Mouse (Mus musculus) spleen, adult 18-20 months (tissue): ENCODE data around the gene Glis3.

ENCODE experiments used
- DNase-seq, 2 experiments: peaks; one replicate each; pipeline ENCODE4 v3.0.0; 2022; ENCODE audit warnings: mixed read lengths in 2 of 2

Gene Glis3

DNA sequence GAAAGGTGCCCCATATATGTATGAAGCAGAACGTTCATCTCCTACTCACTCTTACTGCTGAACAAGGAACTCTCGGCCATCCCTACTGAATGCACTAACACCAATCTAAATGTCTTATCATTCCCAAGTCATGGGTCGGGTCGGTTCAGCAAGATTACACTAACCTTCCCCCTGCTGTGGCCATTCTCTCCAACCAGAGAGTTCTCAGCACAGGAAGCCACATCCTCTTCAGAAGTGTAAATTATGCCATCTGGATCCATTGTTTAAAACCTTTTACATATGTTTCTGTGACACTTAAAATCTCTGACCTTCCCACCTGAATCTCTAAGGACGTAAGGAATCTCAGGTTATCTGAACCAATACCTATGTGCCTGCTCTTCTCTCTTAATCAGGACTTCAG is 29.0 kb downstream of the Glis3 start:
- DNase-seq = no peak

DNA sequence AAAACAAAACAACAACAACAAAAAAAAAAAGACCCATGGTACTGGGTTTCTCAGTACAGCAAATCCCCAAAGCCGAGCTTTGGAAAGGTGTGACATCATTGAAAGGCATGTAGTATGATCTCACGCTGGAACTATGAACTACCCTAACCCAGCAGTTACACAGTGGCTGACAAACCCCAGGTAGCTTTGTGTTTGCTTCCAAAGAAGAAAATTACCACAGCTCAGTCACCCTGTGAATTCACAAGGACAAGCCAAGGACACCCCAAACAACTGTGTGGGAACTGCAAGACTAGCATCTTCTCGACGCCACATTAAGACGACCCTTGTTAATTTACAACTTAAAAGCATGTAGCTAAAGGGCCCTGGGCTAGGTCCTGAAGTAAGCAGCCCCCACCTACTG is 30.4 kb downstream of the Glis3 start:
- DNase-seq = no peak

DNA sequence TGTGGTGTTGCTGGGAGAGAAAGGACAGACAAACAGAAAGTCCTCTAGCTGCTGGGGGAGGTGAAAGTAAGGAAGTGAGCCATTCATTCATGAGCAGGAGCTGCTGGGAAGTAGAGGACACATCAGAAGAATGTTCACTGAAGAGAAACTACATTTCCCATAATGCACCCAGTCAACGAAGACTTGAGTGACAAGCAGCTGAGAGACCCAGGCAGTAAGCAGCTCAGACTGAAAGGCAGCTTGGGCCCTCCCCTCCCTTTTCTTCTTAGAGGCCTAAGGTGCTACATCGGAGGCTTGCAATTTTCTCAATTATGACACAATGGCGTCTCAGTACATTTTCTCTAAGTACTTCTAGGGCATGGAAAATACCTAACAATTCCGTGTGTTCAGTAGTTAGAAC is 31.0 kb downstream of the Glis3 start:
- no peak for DNase-seq

DNA sequence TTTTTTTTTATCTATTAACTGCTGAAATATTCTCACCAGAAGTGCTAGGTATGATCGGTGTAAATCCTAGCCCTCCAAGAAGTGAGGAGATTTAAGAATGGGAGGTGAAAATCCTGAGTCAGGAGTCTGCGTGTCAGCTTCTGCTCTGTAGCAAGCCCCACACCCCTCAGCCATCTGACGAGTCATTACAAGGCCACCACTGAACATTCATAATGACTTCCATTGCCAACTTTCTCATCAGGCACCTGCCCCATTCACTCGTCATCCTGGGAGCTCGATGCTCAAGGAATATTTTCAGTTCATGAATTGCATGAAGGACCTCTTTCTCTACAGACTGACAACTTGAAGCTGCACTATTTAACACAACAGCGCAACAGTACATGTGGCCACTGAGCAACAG is 32.5 kb downstream of the Glis3 start:
- no peak for DNase-seq

DNA sequence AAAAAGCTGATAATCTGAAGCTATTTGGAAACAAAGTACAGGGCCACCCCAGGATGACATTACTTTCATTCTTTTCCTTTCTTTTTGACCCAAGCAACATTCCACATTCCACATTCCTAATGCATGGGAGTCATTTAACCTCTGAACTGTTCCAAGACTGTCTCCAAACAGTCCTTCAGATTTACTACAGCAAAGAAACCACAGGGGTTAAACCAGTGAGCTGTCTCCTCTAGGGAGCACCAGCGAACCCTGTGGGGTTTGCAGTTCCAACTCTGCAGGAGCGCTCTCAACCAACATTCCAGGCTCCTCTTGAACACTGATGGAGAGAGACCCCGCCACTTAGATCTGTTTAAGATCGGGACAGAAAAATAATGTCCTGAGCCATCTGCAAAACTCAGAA is 33.6 kb downstream of the Glis3 start:
- no peak for DNase-seq

DNA sequence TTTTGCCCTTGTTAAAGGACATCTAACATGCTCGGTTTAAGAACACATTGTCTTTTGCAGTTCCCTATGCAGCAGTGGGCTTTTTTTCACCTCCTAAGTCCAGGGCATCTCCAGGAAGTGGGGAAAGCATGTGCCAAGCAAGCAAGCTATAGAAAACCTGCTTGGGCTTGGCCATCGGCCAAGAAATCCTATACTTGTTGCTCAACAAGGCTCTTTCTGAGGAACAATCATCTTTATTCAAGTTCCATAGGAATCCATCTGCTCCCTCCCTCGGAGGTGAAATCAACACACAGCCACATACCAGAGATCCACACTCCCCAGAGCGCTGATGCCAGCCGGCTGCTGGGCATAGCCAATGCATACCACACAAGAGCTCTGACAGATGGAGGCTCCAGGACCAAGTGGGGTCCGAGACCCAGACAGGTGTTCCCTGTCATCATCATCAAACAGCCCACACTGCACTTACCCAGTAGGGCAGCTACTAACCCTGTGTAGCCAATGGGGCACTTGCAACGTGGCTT is 39.0 kb downstream of the Glis3 start:
- DNase-seq = no peak

DNA sequence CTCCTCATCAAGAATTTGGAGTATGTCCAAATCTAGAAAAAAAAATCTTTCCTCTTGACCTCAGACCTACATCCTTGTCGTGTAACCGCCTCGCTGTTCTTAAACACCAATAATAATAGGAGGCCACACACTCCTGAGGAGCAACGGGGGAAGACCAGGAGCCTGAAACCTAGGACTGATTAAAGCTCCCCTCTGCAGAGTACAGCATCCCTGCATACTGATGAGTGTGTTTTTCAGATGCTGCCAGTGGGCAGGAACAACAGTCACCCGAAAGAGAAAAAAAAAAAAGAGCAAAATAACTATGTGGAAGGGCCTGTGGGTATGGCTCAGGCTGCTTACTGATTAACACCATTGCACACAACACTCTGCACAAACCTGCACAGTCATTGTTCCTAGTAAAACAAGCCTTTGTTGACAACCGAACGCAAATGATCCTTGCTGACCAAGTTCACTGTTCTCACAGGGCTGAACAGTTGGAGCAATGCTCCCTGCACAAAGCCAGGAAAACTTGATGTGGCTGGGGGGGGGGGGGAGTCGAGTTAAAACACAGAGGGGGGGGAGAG is 43.8 kb downstream of the Glis3 start:
- DNase-seq = no peak

DNA sequence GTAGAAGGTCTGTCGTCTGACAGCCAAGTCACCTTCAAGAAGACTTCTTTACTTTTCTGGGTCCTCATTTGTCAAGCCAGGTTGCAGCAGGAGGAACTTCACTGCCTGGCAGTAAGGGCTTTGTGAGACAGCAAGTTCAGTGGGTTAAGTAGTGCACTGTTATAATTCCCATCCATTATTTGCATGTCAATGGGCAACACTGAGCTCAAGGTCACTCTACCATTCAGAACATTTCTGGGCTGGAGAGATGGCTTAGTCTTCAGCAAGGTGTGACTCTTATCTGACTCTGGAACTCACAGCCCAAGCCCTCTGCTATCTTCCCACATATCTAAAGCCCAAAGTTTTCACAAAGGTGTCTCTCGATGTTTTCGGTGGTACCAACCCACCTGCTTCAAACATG is 44.9 kb downstream of the Glis3 start:
- no peak for DNase-seq

DNA sequence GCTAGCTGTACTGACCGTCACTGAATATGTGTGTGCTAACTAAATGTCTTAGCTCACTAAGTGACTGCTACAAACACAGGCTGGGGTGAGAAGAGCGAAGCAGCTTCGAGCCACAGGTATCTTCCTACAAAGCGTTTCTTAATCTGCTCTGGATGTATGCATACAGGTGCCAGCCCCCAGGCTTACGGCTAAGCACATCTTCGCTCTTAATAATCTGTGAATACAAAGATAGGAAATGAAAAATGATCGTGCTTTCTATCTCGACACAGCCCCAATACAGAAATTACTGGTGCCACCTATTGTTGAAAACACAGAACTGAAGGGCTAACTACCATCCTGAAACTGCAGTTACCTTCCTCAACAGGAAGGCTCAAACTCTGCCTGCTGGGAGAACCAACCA is 51.5 kb downstream of the Glis3 start:
- DNase-seq = no peak

DNA sequence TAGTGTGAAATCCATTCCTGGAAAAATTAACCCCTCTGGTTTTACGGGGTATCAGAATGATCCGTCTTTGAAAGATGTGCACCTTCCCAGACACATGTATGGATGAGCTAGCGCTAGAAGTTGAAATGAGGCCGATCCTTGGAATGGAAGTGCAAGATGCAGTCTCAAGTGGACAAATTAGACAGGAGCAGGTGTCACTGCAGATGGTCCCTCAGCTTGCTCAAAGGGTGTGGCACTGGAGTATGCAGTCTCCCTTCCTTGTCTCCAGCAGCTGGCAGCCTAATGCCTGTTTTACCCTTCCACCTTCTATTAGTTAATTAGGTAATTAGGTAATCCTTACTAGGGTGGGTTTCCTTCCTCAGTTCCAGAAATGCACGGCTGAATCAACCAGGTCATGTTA is 53.7 kb downstream of the Glis3 start:
- DNase-seq = no peak

DNA sequence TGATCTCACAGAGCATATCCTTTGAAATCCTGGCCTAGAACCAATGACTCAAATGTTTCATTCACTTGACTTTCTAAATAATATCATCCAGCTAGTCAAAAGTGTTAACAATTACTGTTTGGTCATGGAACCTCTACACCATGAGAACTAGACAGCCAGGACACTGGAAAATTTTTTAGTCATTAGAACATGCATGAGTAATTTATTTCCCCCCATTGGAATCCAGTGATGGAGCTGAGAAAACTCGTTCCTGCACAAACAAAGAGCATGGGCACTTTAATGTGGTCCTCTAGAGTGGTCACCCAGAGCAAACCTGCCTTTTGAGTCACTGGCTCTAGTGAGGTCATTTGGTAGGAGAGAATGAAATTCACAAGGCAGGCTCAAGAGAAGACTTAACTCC is 55.3 kb downstream of the Glis3 start:
- DNase-seq = no peak

DNA sequence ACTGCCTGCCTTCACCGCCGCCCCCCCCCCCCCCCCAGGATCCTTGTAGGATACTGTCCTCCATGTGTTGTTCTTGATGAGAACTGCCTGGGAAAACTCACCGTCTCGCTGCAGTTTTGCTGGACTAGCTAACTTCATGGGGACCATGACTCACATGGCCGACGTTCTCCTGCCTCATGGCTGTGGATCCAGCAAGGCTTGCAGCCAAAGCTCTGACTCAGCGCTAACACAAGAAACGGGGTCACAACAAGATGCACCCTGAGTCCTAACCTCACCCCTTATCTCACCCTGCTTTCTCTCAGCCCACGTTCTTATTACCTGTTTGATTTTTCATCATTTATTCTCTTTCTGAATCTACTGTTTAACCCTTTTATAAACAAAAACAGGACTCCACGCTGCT is 56.2 kb downstream of the Glis3 start:
- no peak for DNase-seq

DNA sequence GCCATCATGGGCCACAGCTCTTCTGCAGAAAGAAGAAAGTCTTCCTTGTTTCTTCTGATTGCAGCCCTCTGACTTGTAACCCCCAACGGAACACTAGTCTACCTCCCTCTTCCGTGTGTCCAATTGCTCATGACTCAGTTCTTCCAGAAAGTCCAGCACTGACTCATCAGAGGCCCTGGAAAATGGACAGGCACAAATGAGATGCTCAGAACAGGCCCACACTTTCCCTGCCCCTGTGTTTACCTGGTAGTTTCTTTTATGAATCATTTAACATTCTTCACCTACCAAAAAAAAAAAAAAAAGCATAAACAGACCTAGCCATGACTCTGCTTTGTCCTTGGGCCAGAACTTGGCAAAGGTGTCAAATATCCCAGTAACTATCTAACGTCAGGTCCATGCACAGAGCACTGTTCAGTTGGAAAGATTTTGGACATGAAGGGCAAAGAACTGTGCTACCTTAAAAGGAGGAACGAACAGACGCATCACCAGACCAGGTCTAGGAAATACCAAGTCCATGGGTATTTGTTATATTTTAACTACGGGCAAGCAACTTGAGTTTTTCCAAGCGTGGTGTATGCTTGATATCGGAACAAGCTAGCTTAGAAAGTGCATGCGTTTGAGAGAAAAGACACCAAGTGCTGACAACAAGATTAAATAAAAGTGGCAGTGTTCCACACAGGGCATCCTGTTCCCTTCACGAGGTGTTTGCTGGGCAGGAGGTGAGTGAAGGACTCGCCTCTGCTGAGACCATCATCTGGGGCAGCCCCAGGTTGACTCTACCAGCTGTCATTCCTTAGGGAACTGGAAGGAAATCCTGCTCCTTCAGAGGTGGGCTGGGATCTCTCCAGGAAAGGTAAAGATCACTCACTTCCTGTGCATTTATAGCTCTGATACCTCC is 58.0 kb downstream of the Glis3 start:
- DNase-seq = no peak

DNA sequence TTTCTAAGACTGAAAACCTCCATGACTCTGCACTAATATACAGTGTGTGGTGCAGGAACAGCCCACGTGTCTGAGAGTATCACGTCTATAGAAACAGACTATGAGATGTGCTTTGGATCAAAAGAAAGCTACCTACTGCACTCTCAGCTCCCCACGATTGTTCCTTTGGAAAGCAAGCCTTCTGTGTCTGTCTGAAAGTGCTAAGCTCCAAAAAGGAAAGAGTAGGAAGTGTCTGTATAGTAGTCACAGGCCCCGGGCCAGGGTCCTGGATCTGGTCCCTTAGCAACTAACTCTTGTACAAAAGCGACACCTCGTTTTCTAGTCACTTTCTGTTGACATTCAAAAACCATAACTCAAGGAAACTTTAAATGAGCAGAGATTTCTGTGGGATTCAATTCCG is 62.1 kb downstream of the Glis3 start:
- DNase-seq = no peak

DNA sequence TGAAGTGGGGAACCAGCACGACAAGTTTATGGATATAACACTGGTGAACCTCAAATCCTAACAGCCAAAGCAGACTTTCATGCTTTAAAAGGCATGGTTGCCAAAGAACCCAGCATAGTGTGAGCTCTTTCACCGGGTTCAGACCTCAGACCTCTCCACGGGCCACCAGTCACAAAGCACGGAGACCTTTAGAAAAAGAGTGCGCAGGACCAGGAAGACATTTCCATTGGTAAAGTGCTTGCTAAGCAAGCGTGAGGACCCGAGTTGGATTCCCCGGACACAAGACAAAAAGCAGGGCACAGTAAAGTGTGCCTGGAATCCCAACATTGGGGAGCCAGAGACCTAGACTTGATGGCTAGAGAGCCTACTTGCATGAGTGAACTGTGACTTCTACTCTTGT is 62.7 kb downstream of the Glis3 start:
- no peak for DNase-seq

DNA sequence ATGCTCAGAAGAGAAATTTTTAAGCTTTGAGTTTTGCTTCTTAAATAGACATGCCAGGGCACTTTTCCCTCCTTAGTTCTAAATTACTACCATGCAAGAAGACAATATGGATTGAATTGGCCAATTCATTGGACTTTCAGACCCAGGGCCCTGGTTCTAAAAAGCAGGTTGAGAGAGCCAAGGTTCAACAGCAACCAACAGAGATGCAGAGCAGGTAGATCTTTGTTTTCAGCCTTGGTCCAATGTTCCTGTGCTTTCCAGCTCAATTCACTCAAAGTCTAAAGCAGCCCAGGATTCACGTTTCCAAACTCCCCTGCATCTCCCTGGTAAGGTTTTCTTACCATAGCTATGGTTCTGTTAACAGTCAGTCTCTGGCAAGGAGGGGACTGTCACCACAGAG is 63.4 kb downstream of the Glis3 start:
- DNase-seq = no peak

DNA sequence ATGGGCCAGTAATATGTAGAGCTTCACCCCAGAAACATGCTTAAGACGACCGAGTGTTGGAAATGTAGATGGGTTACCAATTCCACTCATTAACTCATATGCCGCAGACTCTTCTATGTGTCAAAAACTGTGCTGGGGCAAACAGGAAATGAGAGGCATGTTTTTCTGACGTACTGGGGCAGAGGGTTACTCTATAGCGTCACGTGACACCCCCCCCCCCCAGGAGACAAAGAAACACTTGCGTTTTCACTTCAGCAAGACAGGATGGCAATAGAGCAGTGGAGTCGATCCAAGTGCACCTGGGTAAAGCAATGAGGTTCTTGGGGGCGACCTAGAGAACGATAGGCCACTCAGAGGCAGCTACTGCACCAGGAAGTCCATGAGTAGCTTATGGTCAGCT is 67.6 kb downstream of the Glis3 start:
- DNase-seq = no peak

DNA sequence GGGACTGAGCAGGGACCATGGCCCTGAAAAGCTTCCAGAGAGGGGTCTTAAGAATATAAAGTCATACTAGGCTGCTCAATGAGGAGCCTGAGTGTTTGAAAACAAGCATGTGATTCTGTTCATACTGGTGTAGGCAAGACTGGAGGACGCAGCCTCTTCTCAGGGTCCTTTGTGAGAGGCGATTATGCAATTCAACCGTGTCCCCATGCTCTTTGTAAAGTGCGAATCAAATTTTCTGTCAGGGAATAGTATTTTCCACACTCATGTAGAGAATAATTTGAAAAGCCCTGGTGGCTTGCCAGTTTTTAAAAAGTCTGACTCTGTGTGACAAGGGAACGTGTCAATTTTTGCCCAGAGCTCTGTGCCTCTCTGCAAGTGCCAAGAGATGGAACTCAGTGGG is 71.1 kb downstream of the Glis3 start:
- DNase-seq = no peak

DNA sequence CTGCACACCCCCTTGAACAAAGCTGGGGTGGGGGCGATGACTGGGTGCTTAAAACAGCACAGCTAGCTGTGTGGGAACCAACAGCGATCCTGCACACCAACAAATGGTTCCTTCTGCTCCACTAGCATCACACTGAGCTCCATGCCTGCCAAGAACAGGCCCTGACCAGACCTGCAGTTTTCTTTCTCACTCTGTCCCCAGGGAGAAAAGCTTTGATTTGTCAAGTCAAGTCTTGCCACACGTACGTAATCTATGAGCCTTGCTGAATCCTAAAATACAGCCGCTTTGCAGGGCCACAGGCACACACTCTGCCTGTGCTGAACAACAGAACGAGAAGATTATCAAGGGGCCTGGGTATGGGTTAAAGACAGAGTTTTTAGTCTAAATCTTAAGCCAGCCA is 71.6 kb downstream of the Glis3 start:
- DNase-seq = no peak

DNA sequence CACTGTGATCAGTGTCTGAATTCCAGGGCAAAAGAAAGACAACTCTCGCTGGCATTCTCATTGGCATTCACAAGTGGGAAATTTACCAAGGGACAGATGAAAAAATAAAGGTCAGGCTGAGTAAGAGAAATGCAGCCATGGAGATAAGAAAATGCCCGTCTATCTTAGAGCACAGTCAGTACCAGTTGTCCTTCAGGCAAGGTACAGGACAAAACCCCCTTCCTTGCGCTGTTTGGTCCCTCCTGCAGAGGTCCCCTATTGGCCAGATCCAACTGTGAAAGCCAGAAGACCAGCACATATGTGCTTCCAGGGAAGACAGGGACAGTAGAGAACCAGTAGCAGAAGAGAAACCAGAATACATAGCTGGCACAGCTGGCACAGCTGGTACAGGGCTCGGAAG is 79.0 kb downstream of the Glis3 start:
- DNase-seq = no peak

DNA sequence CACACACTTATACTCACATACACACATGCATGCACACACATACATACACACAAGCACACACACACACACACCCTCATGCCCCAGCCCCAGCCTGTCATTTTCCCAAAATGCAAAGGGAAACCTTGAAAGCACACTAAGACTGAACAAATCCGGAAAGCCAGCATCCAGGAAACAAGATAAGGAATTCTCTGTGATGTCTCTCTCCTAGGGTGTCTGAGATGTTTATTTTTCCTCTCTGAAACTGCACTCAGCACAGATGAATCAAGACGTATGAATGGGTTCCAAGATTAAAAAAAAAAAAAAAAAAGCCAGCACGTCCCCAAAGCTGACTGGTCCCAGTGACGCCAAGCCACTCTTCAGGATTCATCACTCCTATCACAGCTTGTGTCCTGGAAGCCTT is 85.7 kb downstream of the Glis3 start:
- no peak for DNase-seq

DNA sequence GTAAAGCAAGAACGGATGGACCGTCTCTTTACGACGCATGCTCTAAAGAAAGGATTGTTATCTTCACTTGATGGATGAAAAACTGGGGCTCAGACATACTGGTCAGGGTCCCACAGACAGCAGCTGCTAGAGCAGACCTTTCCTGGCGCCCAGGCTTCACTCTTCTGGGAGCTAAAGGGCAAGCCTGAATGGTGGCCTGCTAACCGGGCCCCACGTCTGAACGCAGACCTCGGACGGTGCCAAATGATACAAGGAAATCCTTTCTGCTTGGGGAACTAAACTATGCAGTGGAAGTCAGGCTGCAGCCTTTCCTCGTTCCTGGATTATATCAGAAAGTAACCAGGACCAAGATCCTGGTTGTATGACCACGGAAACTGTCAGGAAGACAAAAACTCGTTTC is 86.9 kb downstream of the Glis3 start:
- DNase-seq = no peak

DNA sequence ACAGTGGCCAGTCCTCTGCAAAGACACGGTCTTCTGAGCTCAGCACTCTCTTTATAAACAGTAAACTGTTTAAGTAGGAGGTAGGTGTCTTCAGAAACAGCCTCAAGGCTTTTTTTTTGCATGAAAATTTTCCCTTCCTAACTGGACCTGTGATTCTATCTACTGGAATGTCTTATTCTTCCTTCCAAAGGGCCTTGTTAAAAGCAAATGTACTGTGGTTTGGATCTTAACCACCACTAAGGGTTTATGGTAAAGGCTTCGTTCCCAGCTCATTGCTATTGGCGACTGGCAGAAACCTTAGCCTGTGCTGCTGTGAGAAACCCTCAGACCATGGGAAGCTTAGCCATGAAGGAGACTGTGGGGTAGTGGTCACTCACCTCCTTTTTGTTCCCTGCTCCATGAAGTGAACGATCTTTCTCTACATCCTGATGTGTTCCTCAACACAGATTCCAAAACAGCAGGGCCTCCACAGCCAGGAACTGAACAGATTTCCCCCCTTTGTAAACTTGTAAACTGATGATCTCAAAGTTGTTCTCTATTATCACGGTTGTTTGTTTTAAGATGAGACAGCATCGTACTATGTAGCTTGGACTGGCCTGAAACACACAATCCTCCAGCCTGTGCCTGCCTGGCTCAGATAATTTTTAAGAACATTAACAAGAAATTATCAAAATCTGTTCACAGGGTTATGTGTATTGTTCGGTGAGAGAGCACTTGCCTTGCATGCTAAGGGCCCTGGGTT is 88.0 kb downstream of the Glis3 start:
- no peak for DNase-seq

DNA sequence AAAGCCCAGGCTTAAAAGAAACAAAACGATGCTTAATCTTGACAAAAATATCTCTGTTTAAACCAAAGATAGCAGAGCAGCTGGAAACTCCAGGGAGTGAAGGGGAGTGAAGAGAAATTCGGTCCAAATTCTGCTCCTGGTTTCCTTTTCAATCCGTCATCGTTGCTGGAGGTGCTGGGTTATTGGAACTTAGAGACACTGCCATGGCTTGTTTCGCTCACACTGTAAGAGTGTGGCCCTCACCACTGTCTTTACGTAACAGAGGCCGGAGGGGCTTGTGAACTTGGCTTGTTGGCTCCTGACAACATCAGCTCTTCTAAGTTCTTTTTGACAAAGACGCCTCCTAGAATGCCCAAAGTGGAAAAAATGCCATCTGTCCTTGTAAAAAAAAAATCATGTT is 99.4 kb downstream of the Glis3 start:
- DNase-seq = no peak
